Mouse (Mus musculus): ENCODE results near the gene Prr13. TPM values are rescaled to one million over a fixed set of nuclear protein-coding genes. Genes with fewer than 3 reads are reported as not detected.

The Prr13 gene
- polyA plus RNA-seq, 1 experiment from 2014 or later = 380 TPM

- peaks cover 52% of the 10 kb centered on the region for H3K36me3 ChIP-seq (ENCODE audit: inconsistent target)
- H3K4me3 ChIP-seq (ENCODE audit: inconsistent target) = no peak overlapping the region
- H3K27ac ChIP-seq = no peak overlapping the region
- H3K79me2 ChIP-seq (ENCODE audit: inconsistent target) = peaks cover 15% of the 10 kb centered on the region
- 93% methylated on average over 9 of the region's 9 CpGs for WGBS (ENCODE audit: missing documents)
These were observed 45.3 kb downstream of the Prr13 start for GRCm38 (mm10) chr15:102503924-102504782.

GRCm38 (mm10) chr15:102505073-102505769 lies 46.4 kb downstream of the Prr13 start:
- Histone ChIP-seq H3K4me3 (ENCODE audit: inconsistent target) (no peak overlapping the region), H3K27ac (no peak overlapping the region), H3K36me3 (ENCODE audit: inconsistent target) (peaks cover 41% of the 10 kb centered on the region), H3K79me2 (ENCODE audit: inconsistent target) (peaks cover 22% of the 10 kb centered on the region)
- 90% methylated on average over 8 of the region's 12 CpGs for WGBS (ENCODE audit: missing documents)

- peak overlapping the region; percentile 69 for H3K27ac ChIP-seq
- peaks cover 34% of the 10 kb centered on the region for H3K36me3 ChIP-seq (ENCODE audit: inconsistent target)
- 86% methylated on average over 9 of the region's 9 CpGs for WGBS (ENCODE audit: missing documents)
These were observed 47.1 kb downstream of the Prr13 start for GRCm38 (mm10) chr15:102505770-102506463.

GRCm38 (mm10) chr15:102506464-102506830 lies 47.6 kb downstream of the Prr13 start:
- no peak overlapping the region for H3K4me3 ChIP-seq (ENCODE audit: inconsistent target)
- peak overlapping the region; percentile 69 for H3K27ac ChIP-seq
- WGBS (ENCODE audit: missing documents) = 17% methylated on average over 2 of the region's 2 CpGs
- peaks cover 22% of the 10 kb centered on the region for H3K79me2 ChIP-seq (ENCODE audit: inconsistent target)
- peaks cover 29% of the 10 kb centered on the region for H3K36me3 ChIP-seq (ENCODE audit: inconsistent target)

More at GRCm38 (mm10) chr15:102505770-102506463, 47.1 kb downstream of the Prr13 start:
- H3K4me3 ChIP-seq (ENCODE audit: inconsistent target) = no peak overlapping the region
- peaks cover 22% of the 10 kb centered on the region for H3K79me2 ChIP-seq (ENCODE audit: inconsistent target)

- Histone ChIP-seq H3K4me3 (ENCODE audit: inconsistent target) (no peak overlapping the region), H3K79me2 (ENCODE audit: inconsistent target) (peaks cover 22% of the 10 kb centered on the region), H3K27ac (peak overlapping the region; percentile 69), H3K36me3 (ENCODE audit: inconsistent target) (peaks cover 24% of the 10 kb centered on the region)
- 88% methylated on average over 1 of the region's 1 CpGs for WGBS (ENCODE audit: missing documents)
These were observed 48.0 kb downstream of the Prr13 start for GRCm38 (mm10) chr15:102506864-102507263.

GRCm38 (mm10) chr15:102507561-102507960 lies 48.7 kb downstream of the Prr13 start:
- Histone ChIP-seq H3K36me3 (ENCODE audit: inconsistent target) (peaks cover 17% of the 10 kb centered on the region), H3K4me3 (ENCODE audit: inconsistent target) (no peak overlapping the region), H3K27ac (peak overlapping the region; percentile 69), H3K79me2 (ENCODE audit: inconsistent target) (peaks cover 22% of the 10 kb centered on the region)

GRCm38 (mm10) chr15:102508336-102508735 lies 49.5 kb downstream of the Prr13 start:
- WGBS (ENCODE audit: missing documents) = 92% methylated on average over 3 of the region's 3 CpGs
- 0 out of 2 replicates have a peak overlapping the region, but pooled peaks have one; percentile 69 for H3K27ac ChIP-seq
- H3K79me2 ChIP-seq (ENCODE audit: inconsistent target) = peaks cover 22% of the 10 kb centered on the region
- H3K36me3 ChIP-seq (ENCODE audit: inconsistent target) = peaks cover 10% of the 10 kb centered on the region
- no peak overlapping the region for H3K4me3 ChIP-seq (ENCODE audit: inconsistent target)

GRCm38 (mm10) chr15:102510110-102510509 lies 51.3 kb downstream of the Prr13 start:
- WGBS (ENCODE audit: missing documents) = 22% methylated on average over 9 of the region's 9 CpGs
- H3K79me2 ChIP-seq (ENCODE audit: inconsistent target) = peaks cover 20% of the 10 kb centered on the region
- no peaks in the 10 kb centered on the region for H3K36me3 ChIP-seq (ENCODE audit: inconsistent target)
- H3K27ac ChIP-seq = peak overlapping the region; percentile 62
- peak overlapping the region; percentile 46 for H3K4me3 ChIP-seq (ENCODE audit: inconsistent target)

GRCm38 (mm10) chr15:102510590-102511284 lies 51.9 kb downstream of the Prr13 start:
- WGBS (ENCODE audit: missing documents) = 7% methylated on average over 34 of the region's 34 CpGs
- peak overlapping the region; percentile 62 for H3K27ac ChIP-seq

GRCm38 (mm10) chr15:102511285-102511833 lies 52.5 kb downstream of the Prr13 start:
- 76% methylated on average over 6 of the region's 6 CpGs for WGBS (ENCODE audit: missing documents)
- Histone ChIP-seq H3K79me2 (ENCODE audit: inconsistent target) (peaks cover 19% of the 10 kb centered on the region), H3K27ac (no peak overlapping the region), H3K36me3 (ENCODE audit: inconsistent target) (no peaks in the 10 kb centered on the region), H3K4me3 (ENCODE audit: inconsistent target) (no peak overlapping the region)

More at GRCm38 (mm10) chr15:102510590-102511284, 51.9 kb downstream of the Prr13 start:
- peaks cover 19% of the 10 kb centered on the region for H3K79me2 ChIP-seq (ENCODE audit: inconsistent target)
- peak overlapping the region; percentile 46 for H3K4me3 ChIP-seq (ENCODE audit: inconsistent target)
- no peaks in the 10 kb centered on the region for H3K36me3 ChIP-seq (ENCODE audit: inconsistent target)

GRCm38 (mm10) chr15:102512010-102512409 lies 53.2 kb downstream of the Prr13 start:
- H3K36me3 ChIP-seq (ENCODE audit: inconsistent target) = no peaks in the 10 kb centered on the region
- 92% methylated on average over 5 of the region's 5 CpGs for WGBS (ENCODE audit: missing documents)
- peaks cover 19% of the 10 kb centered on the region for H3K79me2 ChIP-seq (ENCODE audit: inconsistent target)
- no peak overlapping the region for H3K4me3 ChIP-seq (ENCODE audit: inconsistent target)
- H3K27ac ChIP-seq = no peak overlapping the region

Data from macrophage (primary cell).